9 mouse cellular contexts compared by ENCODE assay signal in genomic region chr3:154509394-154509793, GRCm38 (mm10).
"Had no signal": no experiment of that assay in that cellular context is flagged by ENCODE, and none has a peak within 500 bp of the region (broad histone marks: within the 10 kb centered on the region; RNA-seq: fewer than 3 reads in every experiment).

No protein-coding gene starts in this region.

- H3K27ac ChIP-seq: intestine, embryonic 15.5 days; kidney, embryonic 15.5 days; left cerebral cortex, adult 2 months; limb, embryonic 10.5 days; liver, embryonic 12.5 days; neural tube, embryonic 12.5 days had no signal

- H3K4me2 ChIP-seq: intestine, embryonic 15.5 days; kidney, embryonic 15.5 days; liver, embryonic 12.5 days; midbrain, embryonic 11.5 days; neural tube, embryonic 12.5 days had no signal

- H3K9ac ChIP-seq: intestine, embryonic 15.5 days; kidney, embryonic 15.5 days; liver, embryonic 12.5 days; neural tube, embryonic 12.5 days had no signal

- H3K27me3 ChIP-seq: intestine, embryonic 15.5 days; kidney, embryonic 15.5 days; liver, embryonic 12.5 days; neural tube, embryonic 12.5 days had no signal

- H3K4me1 ChIP-seq: intestine, embryonic 15.5 days; kidney, embryonic 15.5 days; liver, embryonic 12.5 days; neural tube, embryonic 12.5 days had no signal

- DNase-seq: kidney, adult 2 months; kidney, postnatal 14 days had no signal

- H3K4me3 ChIP-seq: intestine, embryonic 15.5 days; kidney, embryonic 15.5 days; left cerebral cortex, adult 2 months; limb, embryonic 10.5 days; liver, embryonic 12.5 days; neural tube, embryonic 12.5 days had no signal

- ATAC-seq: intestine, embryonic 15.5 days; liver, embryonic 12.5 days had no signal

- H3K36me3 ChIP-seq: intestine, embryonic 15.5 days; kidney, embryonic 15.5 days; limb, embryonic 10.5 days; liver, embryonic 12.5 days; neural tube, embryonic 12.5 days had no signal

- H3K9me3 ChIP-seq: intestine, embryonic 15.5 days; kidney, embryonic 15.5 days; limb, embryonic 10.5 days; liver, embryonic 12.5 days; neural tube, embryonic 12.5 days had no signal
